Mouse (Mus musculus) kidney, adult 2 months (tissue): Measurements from ENCODE around the gene Pdhb. TPM values are rescaled to one million over a fixed set of nuclear protein-coding genes. Genes with fewer than 3 reads are reported as not detected.

Source experiments
- DNase-seq: peaks from one replicate; pipeline ENCODE4 v3.0.0; 2021
- H3K27ac ChIP-seq: fragments of 200-500 bp; 2 replicates; pipeline ENCODE4 v1.5.1; 2012; ENCODE audit warnings: low read depth, low read length, control low read depth, inconsistent platforms; ENCODE audit not compliant: insufficient read depth
- H3K27me3 ChIP-seq: fragments of 200-500 bp; replicated peaks from 2 replicates; pipeline ENCODE4 v1.6.1; 2012; ENCODE audit warnings: mild to moderate bottlenecking, moderate library complexity, low read length, inconsistent platforms; ENCODE audit not compliant: control insufficient read depth, insufficient read depth
- H3K36me3 ChIP-seq: fragments of 200-500 bp; 2 replicates; pipeline ENCODE4 v1.6.1; 2012; ENCODE audit warnings: mild to moderate bottlenecking, moderate library complexity, low read length, inconsistent platforms; ENCODE audit not compliant: control insufficient read depth, insufficient read depth
- H3K4me1 ChIP-seq: fragments of 200-500 bp; 2 replicates; pipeline ENCODE4 v1.6.1; 2011; ENCODE audit warnings: low read length; ENCODE audit not compliant: control insufficient read depth, insufficient read depth
- H3K4me3 ChIP-seq: fragments of 200-500 bp; 2 replicates; pipeline ENCODE4 v1.5.1; 2011; ENCODE audit warnings: mild to moderate bottlenecking, low read depth, low read length, control low read depth; ENCODE audit not compliant: insufficient read depth
- CTCF ChIP-seq: fragments of 200-500 bp; conservative IDR thresholded peaks from 2 replicates; pipeline ENCODE4 v1.5.1; 2011; ENCODE audit warnings: low read depth, mild to moderate bottlenecking, control low read depth, low read length, moderate library complexity, mixed read lengths; ENCODE audit not compliant: insufficient read depth, insufficient read length
- POLR2A ChIP-seq: fragments of 200-500 bp; IDR thresholded peaks from one replicate; pipeline ENCODE4 v1.6.1; 2011; ENCODE audit warnings: low read depth, low read length, control low read depth
- WGBS: fragments of 180-500 bp; shearing (Covaris S2); methylation state at CpG from one replicate; pipeline ENCODE4 v1.1.7; 2018; 5-methylcytosine and 5-hydroxymethylcytosine counted together
- polyA plus RNA-seq: library from polyadenylated mRNA; depleted of rRNA; stranded (reverse); fragments of >200 nt; gene quantifications from 2 replicates; pipeline ENCODE4 v1.2.3, GENCODE M21; 2012

Pdhb gene
- polyA plus RNA-seq, 1 experiment = 134 TPM

GRCm38 (mm10) chr14:8207543-8207942 is 34.7 kb upstream of the Pdhb start:
- H3K27ac ChIP-seq = no peak overlapping the region
- 87% methylated on average over 5 of the region's 5 CpGs for WGBS
- DNase-seq = no peak
- H3K27me3 ChIP-seq = no peaks in the 10 kb centered on the region
- no peaks in the 10 kb centered on the region for H3K36me3 ChIP-seq
- no peak overlapping the region for H3K4me3 ChIP-seq
- no peaks in the 10 kb centered on the region for H3K4me1 ChIP-seq
- TF ChIP-seq POLR2A = no peak

- no peak overlapping the region for H3K27ac ChIP-seq
- H3K27me3 ChIP-seq = no peaks in the 10 kb centered on the region
- no peak for TF ChIP-seq POLR2A
- TF ChIP-seq CTCF = no peak
- H3K4me3 ChIP-seq = no peak overlapping the region
- no peaks in the 10 kb centered on the region for H3K4me1 ChIP-seq
- DNase-seq = no peak
- H3K36me3 ChIP-seq = no peaks in the 10 kb centered on the region
- 52% methylated on average over 5 of the region's 5 CpGs for WGBS
Measured at GRCm38 (mm10) chr14:8207105-8207504, 34.3 kb upstream of the Pdhb start.

GRCm38 (mm10) chr14:8206179-8206910 is 33.5 kb upstream of the Pdhb start:
- no peaks in the 10 kb centered on the region for H3K27me3 ChIP-seq
- TF ChIP-seq POLR2A (no peak), CTCF (no peak)
- H3K4me1 ChIP-seq = no peaks in the 10 kb centered on the region
- WGBS = 67% methylated on average over 9 of the region's 9 CpGs
- no peak overlapping the region for H3K27ac ChIP-seq
- H3K4me3 ChIP-seq = no peak overlapping the region
- H3K36me3 ChIP-seq = no peaks in the 10 kb centered on the region
- DNase-seq = no peak

- TF ChIP-seq POLR2A (no peak), CTCF (no peak)
- 74% methylated on average over 3 of the region's 3 CpGs for WGBS
- no peaks in the 10 kb centered on the region for H3K4me1 ChIP-seq
- H3K36me3 ChIP-seq = no peaks in the 10 kb centered on the region
- H3K4me3 ChIP-seq = no peak overlapping the region
- H3K27me3 ChIP-seq = no peaks in the 10 kb centered on the region
- H3K27ac ChIP-seq = no peak overlapping the region
- DNase-seq = no peak
Measured at GRCm38 (mm10) chr14:8201715-8202114, 28.9 kb upstream of the Pdhb start.

- TF ChIP-seq CTCF (no peak), POLR2A (no peak)
- no peak for DNase-seq
- Histone ChIP-seq H3K4me3 (no peak overlapping the region), H3K36me3 (no peaks in the 10 kb centered on the region), H3K27me3 (no peaks in the 10 kb centered on the region), H3K4me1 (no peaks in the 10 kb centered on the region), H3K27ac (no peak overlapping the region)
- WGBS = 83% methylated on average over 5 of the region's 5 CpGs
Measured at GRCm38 (mm10) chr14:8200769-8201168, 27.9 kb upstream of the Pdhb start.

- Histone ChIP-seq H3K36me3 (no peaks in the 10 kb centered on the region), H3K4me3 (no peak overlapping the region), H3K27me3 (no peaks in the 10 kb centered on the region), H3K27ac (no peak overlapping the region), H3K4me1 (no peaks in the 10 kb centered on the region)
- 91% methylated on average over 6 of the region's 6 CpGs for WGBS
- no peak for DNase-seq
- no peak for TF ChIP-seq POLR2A
- TF ChIP-seq CTCF = no peak
Measured at GRCm38 (mm10) chr14:8192727-8193126, 19.9 kb upstream of the Pdhb start.

GRCm38 (mm10) chr14:8191331-8191965 is 18.6 kb upstream of the Pdhb start:
- peak; percentile 23 for DNase-seq
- TF ChIP-seq POLR2A = no peak
- TF ChIP-seq CTCF = no peak
- WGBS = 49% methylated on average over 12 of the region's 12 CpGs
- Histone ChIP-seq H3K27ac (no peak overlapping the region), H3K4me1 (no peaks in the 10 kb centered on the region), H3K4me3 (no peak overlapping the region), H3K27me3 (no peaks in the 10 kb centered on the region), H3K36me3 (no peaks in the 10 kb centered on the region)
